Mouse (Mus musculus) small intestine, adult 2 months (tissue): ENCODE measurements around the gene Map2k5. TPM values are rescaled to one million over a fixed set of nuclear protein-coding genes. Genes with fewer than 3 reads are reported as not detected.

ENCODE experiments used
- H3K27ac ChIP-seq: fragments of 200-500 bp; 2 replicates; pipeline ENCODE4 v1.5.1; 2012; ENCODE audit warnings: low read depth, low read length, control low read depth, inconsistent platforms; ENCODE audit not compliant: insufficient read depth
- H3K27me3 ChIP-seq: fragments of 200-500 bp; 2 replicates; pipeline ENCODE4 v1.6.1; 2012; ENCODE audit warnings: mild to moderate bottlenecking, moderate library complexity, low read length, inconsistent platforms; ENCODE audit not compliant: control insufficient read depth, insufficient read depth
- H3K36me3 ChIP-seq: fragments of 200-500 bp; 2 replicates; pipeline ENCODE4 v1.6.1; 2012; ENCODE audit warnings: mild to moderate bottlenecking, low read length, control low read depth, inconsistent platforms; ENCODE audit not compliant: control insufficient read depth, insufficient read depth
- H3K4me1 ChIP-seq: fragments of 200-500 bp; 2 replicates; pipeline ENCODE4 v1.6.1; 2012; ENCODE audit warnings: low read length, inconsistent platforms, mixed read lengths; ENCODE audit not compliant: control insufficient read depth, insufficient read depth, insufficient read length
- H3K4me3 ChIP-seq: fragments of 200-500 bp; 2 replicates; pipeline ENCODE4 v1.5.1; 2012; ENCODE audit warnings: low read depth, mild to moderate bottlenecking, control low read depth, inconsistent platforms, low read length, moderate library complexity
- CTCF ChIP-seq: fragments of 200-500 bp; IDR thresholded peaks from 2 replicates; pipeline ENCODE4 v1.5.1; 2012; ENCODE audit warnings: low read depth, mild to moderate bottlenecking, control low read depth, inconsistent platforms, low read length, moderate library complexity, mixed read lengths; ENCODE audit not compliant: insufficient replicate concordance, insufficient read length; ENCODE audit errors: extremely low read depth
- POLR2A ChIP-seq: fragments of 200-500 bp; IDR thresholded peaks from 2 replicates; pipeline ENCODE4 v1.6.1; 2012; ENCODE audit warnings: low read depth, mild to moderate bottlenecking, control low read depth, inconsistent platforms, low read length, moderate library complexity
- WGBS: fragments of 180-500 bp; shearing (Covaris S2); methylation state at CpG from one replicate; pipeline ENCODE4 v1.1.7; 2018; 5-methylcytosine and 5-hydroxymethylcytosine counted together
- polyA plus RNA-seq: library from polyadenylated mRNA; depleted of rRNA; stranded (reverse); fragments of >200 nt; gene quantifications from 2 replicates; pipeline ENCODE4 v1.2.3, GENCODE M21; 2012

Gene Map2k5
- polyA plus RNA-seq, 1 experiment = 26.7 TPM

DNA sequence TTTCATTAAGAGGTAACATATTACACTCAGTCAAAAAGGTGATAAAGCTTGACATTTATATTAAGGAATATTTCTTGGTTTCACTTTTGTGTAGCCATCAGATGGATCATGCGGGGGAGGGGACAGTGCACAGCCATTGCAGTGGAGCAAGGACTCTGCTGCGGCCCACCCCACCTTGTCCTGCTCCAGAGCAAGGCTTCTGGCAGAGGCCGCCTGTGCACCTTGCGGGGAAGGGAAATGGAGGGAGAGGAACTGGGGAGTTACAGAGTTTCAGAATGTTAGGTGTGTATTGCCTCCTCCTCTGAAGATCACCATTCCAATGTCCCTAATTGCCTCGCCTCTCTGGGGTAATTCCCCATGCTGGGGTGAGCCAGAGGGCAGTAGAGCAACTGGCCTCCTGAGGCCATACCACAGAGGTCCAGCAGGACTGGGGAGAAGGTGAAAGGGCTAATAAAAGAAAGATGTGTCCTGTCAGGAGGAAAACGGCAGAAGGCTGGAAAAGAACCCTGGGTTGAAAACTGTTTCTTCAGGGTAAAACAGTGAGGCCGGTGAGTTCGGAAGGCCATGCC lies 181.5 kb downstream of the Map2k5 start:
- TF ChIP-seq CTCF (no peak), POLR2A (no peak)
- Histone ChIP-seq H3K36me3 (peaks cover 2% of the 10 kb centered on the region; the same call in 1 of the 2 replicates), H3K4me1 (peaks cover 9% of the 10 kb centered on the region), H3K4me3 (no peak overlapping the region), H3K27me3 (no peaks in the 10 kb centered on the region), H3K27ac (no peak overlapping the region)
- 87% methylated on average over 8 of the region's 8 CpGs for WGBS

DNA sequence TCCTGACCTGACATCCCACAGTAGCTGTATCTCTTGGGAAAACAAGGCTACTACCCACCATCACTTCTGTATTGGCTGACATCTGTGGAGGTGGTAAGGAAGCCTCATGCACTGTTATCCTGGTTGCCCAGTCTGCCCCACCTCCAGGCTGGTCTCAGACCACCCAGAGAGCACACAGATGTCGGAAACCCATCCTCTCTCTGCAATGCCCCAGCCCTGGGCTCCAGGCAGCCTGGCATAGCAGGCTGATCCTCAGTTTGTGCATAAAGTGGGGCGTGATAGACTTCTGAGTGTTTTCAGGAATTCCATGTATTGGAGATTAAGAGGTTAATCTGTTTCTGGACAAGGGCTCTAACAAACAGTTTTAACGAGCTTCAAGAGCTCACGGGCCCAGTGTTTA lies 182.2 kb downstream of the Map2k5 start:
- H3K4me1 ChIP-seq = peaks cover 5% of the 10 kb centered on the region
- H3K36me3 ChIP-seq = peaks cover 2% of the 10 kb centered on the region; the same call in 1 of the 2 replicates
- no peak overlapping the region for H3K4me3 ChIP-seq
- no peaks in the 10 kb centered on the region for H3K27me3 ChIP-seq
- 88% methylated on average over 4 of the region's 4 CpGs for WGBS
- TF ChIP-seq CTCF (no peak), POLR2A (no peak)
- no peak overlapping the region for H3K27ac ChIP-seq

DNA sequence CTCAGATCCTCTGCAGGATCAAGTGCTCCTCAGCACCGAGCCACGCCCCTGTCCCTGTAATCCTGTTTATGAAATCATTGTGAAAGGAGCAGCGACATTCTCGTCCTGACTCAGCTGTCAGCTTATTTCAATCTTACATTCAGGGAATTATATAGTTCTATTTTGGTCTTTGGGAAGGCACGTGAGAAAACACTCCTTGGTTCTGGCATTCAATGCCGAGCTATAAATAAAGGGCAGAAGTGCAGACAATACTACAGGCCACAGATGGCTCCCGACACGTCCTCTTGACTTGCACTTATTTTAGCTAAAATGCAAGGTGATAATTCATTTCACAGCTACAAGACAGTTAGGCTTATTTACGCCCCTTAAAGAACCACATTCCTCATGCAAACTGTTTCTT lies 182.9 kb downstream of the Map2k5 start:
- Histone ChIP-seq H3K36me3 (peaks cover 2% of the 10 kb centered on the region), H3K27me3 (no peaks in the 10 kb centered on the region), H3K27ac (no peak overlapping the region), H3K4me3 (no peak overlapping the region), H3K4me1 (peaks cover 5% of the 10 kb centered on the region)
- WGBS = 91% methylated on average over 9 of the region's 9 CpGs
- TF ChIP-seq CTCF = no peak
- TF ChIP-seq POLR2A = no peak

DNA sequence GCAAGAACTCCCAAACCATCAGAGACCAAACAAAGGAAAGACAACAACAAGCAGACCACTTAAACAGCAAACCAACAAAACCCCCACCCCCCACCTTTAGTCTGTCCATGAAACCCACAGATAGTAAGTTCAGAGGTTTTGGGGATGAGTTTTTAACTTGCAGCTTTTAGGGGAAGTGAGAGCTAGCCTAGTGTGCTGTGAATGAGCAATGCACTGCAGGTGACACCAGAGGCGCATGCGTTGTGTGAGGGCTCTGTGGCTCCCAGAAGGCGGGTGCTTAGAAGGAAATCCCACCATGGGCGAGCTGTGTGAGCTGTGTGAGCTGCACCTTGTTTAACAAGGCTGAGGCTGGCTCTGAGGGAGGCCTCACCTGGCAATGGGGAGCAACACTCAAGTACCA lies 184.9 kb downstream of the Map2k5 start:
- TF ChIP-seq POLR2A (no peak), CTCF (no peak)
- 94% methylated on average over 4 of the region's 4 CpGs for WGBS
- Histone ChIP-seq H3K27ac (no peak overlapping the region), H3K4me1 (peaks cover 5% of the 10 kb centered on the region), H3K4me3 (no peak overlapping the region), H3K36me3 (peaks cover 4% of the 10 kb centered on the region), H3K27me3 (no peaks in the 10 kb centered on the region)

DNA sequence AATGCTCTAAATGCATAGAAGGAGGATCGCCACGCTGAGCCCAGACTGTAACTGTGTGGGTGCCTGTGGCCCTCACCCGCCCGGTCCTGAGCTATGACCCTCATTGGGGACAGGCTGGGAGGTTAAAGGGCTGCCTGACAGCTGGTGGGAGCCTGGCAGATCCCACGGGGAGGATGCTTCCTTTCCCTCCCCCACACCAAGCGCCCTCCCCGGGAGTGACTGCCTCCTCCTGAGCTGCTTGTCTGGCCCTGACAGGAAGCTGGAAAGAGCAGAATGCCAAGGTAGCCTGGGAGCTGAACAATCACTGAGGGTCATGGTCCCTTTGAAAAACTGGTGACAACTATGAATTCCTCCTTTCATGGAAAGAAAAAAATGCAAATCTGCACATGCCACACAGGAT lies 190.4 kb downstream of the Map2k5 start:
- Histone ChIP-seq H3K36me3 (peaks cover 4% of the 10 kb centered on the region), H3K4me3 (no peak overlapping the region), H3K4me1 (peaks cover 7% of the 10 kb centered on the region), H3K27me3 (no peaks in the 10 kb centered on the region), H3K27ac (no peak overlapping the region)
- 60% methylated on average over 7 of the region's 7 CpGs for WGBS
- TF ChIP-seq POLR2A (no peak), CTCF (no peak)

DNA sequence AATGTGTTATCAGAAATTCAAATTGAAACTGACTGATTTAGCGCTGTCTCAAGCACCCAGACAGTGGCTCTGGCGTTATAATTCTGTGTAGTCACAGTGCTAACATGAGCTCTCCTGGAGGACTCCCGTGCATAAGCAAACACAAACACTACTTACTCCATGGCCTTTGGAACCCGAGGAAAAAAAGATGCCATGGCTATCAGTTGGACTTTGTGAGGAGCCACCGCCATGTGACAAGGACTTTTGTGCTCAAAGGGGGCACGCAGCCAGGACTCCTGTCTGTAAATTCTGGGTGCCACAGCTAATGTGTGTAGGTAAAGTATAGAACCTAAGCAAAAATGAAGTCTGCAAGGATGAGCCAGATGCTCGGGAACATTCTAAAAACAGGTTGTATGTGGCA lies 192.5 kb downstream of the Map2k5 start:
- Histone ChIP-seq H3K27ac (no peak overlapping the region), H3K4me3 (no peak overlapping the region), H3K36me3 (peaks cover 2% of the 10 kb centered on the region), H3K4me1 (peaks cover 7% of the 10 kb centered on the region), H3K27me3 (no peaks in the 10 kb centered on the region)
- TF ChIP-seq POLR2A = no peak
- no peak for TF ChIP-seq CTCF
- 27% methylated on average over 7 of the region's 7 CpGs for WGBS

DNA sequence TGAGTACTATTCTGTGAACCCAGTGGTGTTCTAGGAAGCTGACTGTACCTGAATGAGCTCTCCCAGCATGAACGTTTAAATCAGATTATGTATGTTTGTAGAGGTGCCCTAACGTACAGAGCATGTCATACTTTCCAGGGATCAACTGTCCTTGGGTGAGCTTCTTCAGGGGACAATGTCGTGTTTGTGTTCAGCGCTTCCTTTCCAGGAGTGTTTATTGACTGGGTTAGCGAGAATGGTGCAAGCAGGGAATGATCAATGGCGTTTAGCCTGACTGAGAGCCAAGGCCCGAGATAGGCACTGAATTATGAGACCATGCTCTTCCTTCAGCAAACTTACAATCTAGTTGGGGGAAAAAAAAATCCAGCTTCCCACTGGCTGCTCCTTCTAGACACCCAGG lies 193.8 kb downstream of the Map2k5 start:
- TF ChIP-seq CTCF (no peak), POLR2A (no peak)

More for the DNA sequence above, 193.8 kb downstream of the Map2k5 start:
- H3K27me3 ChIP-seq = no peaks in the 10 kb centered on the region
- no peaks in the 10 kb centered on the region; the same call in 1 of the 2 replicates for H3K36me3 ChIP-seq
- H3K27ac ChIP-seq = no peak overlapping the region
- H3K4me3 ChIP-seq = no peak overlapping the region
- H3K4me1 ChIP-seq = peaks cover 7% of the 10 kb centered on the region
- WGBS = 73% methylated on average over 7 of the region's 7 CpGs
